Mouse (Mus musculus) embryonic fibroblast, embryonic 13.5 days (primary cell): ENCODE measurements around the gene Fnip1.

Experiments
- CTCF ChIP-seq: IDR thresholded peaks from 2 replicates; pipeline ENCODE4 v1.5.1; 2011; ENCODE audit warnings: mild to moderate bottlenecking, control low read depth, low read length, moderate library complexity, borderline replicate concordance; ENCODE audit not compliant: insufficient read depth
- POLR2A ChIP-seq: IDR thresholded peaks from 2 replicates; pipeline ENCODE4 v1.6.1; 2011; ENCODE audit warnings: low read depth, mild to moderate bottlenecking, control low read depth, low read length, moderate library complexity

- TF ChIP-seq POLR2A (no peak), CTCF (no peak)
Measured at GRCm38 (mm10) chr11:54396686-54397085, 41.3 kb upstream of the Fnip1 start.
